Mouse (Mus musculus) MEL (cell line): Measurements from ENCODE around the gene Grwd1.

Experiments used
- BHLHE40 ChIP-seq: IDR thresholded peaks from 2 replicates; pipeline ENCODE4 v1.6.1; 2012; ENCODE audit warnings: low read depth, mild to moderate bottlenecking, inconsistent platforms, low read length, improper control_type of control experiment, borderline replicate concordance
- CHD2 ChIP-seq: IDR thresholded peaks from 2 replicates; pipeline ENCODE4 v1.6.1; 2011; ENCODE audit warnings: low read length, improper control_type of control experiment
- CTCF ChIP-seq, 3 experiments: IDR thresholded peaks in 2 of 3; conservative IDR thresholded peaks in 1 of 3; 2 replicates each; pipeline ENCODE4 v1.5.1; 2011 to 2012; ENCODE audit warnings: low read length in 3 of 3, low read depth in 2 of 3, mild to moderate bottlenecking in 2 of 3, improper control_type of control experiment in 1 of 3, inconsistent platforms in 1 of 3, mixed read lengths in 1 of 3, moderate library complexity in 1 of 3; ENCODE audit not compliant: control insufficient read depth in 1 of 3, insufficient read depth in 1 of 3, poor library complexity in 1 of 3, severe bottlenecking in 1 of 3
- EP300 ChIP-seq, 2 experiments: IDR thresholded peaks; 2 replicates each; pipeline ENCODE4 v1.6.1; 2011; ENCODE audit warnings: improper control_type of control experiment in 2 of 2, low read length in 2 of 2, low read depth in 1 of 2, mild to moderate bottlenecking in 1 of 2
- MEF2A ChIP-seq: IDR thresholded peaks from 2 replicates; pipeline ENCODE4 v1.6.1; 2014; ENCODE audit warnings: low read depth, mild to moderate bottlenecking, inconsistent platforms, low read length, improper control_type of control experiment; ENCODE audit not compliant: poor library complexity, insufficient replicate concordance, severe bottlenecking; ENCODE audit errors: extremely low read depth
- MYC ChIP-seq: IDR thresholded peaks from 2 replicates; pipeline ENCODE4 v1.6.1; 2011; ENCODE audit warnings: low read depth, mild to moderate bottlenecking, low read length, improper control_type of control experiment, moderate library complexity
- POLR2A ChIP-seq, 2 experiments: IDR thresholded peaks; 2 replicates each; pipeline ENCODE4 v1.6.1; 2011 to 2012; ENCODE audit warnings: low read length in 2 of 2, mild to moderate bottlenecking in 2 of 2, control low read depth in 1 of 2, improper control_type of control experiment in 1 of 2, low read depth in 1 of 2, moderate library complexity in 1 of 2; ENCODE audit not compliant: control insufficient read depth in 1 of 2, insufficient read depth in 1 of 2, poor library complexity in 1 of 2
- RCOR1 ChIP-seq: IDR thresholded peaks from 2 replicates; pipeline ENCODE4 v1.6.1; 2012; ENCODE audit warnings: low read depth, mild to moderate bottlenecking, inconsistent platforms, low read length, improper control_type of control experiment
- TCF12 ChIP-seq: IDR thresholded peaks from 2 replicates; pipeline ENCODE4 v1.6.1; 2014; ENCODE audit warnings: low read depth, mild to moderate bottlenecking, inconsistent platforms, low read length, improper control_type of control experiment, moderate library complexity
- UBTF ChIP-seq: IDR thresholded peaks from 2 replicates; pipeline ENCODE4 v1.6.1; 2012; ENCODE audit warnings: low read depth, mild to moderate bottlenecking, inconsistent platforms, low read length, improper control_type of control experiment, moderate library complexity, borderline replicate concordance; ENCODE audit not compliant: insufficient read depth
- ZKSCAN1 ChIP-seq: IDR thresholded peaks from 2 replicates; pipeline ENCODE4 v1.6.1; 2012; ENCODE audit warnings: low read depth, mild to moderate bottlenecking, inconsistent platforms, low read length, improper control_type of control experiment, moderate library complexity
- ZNF384 ChIP-seq: IDR thresholded peaks from 2 replicates; pipeline ENCODE4 v1.6.1; 2012; ENCODE audit warnings: low read depth, mild to moderate bottlenecking, inconsistent platforms, low read length, improper control_type of control experiment

DNA sequence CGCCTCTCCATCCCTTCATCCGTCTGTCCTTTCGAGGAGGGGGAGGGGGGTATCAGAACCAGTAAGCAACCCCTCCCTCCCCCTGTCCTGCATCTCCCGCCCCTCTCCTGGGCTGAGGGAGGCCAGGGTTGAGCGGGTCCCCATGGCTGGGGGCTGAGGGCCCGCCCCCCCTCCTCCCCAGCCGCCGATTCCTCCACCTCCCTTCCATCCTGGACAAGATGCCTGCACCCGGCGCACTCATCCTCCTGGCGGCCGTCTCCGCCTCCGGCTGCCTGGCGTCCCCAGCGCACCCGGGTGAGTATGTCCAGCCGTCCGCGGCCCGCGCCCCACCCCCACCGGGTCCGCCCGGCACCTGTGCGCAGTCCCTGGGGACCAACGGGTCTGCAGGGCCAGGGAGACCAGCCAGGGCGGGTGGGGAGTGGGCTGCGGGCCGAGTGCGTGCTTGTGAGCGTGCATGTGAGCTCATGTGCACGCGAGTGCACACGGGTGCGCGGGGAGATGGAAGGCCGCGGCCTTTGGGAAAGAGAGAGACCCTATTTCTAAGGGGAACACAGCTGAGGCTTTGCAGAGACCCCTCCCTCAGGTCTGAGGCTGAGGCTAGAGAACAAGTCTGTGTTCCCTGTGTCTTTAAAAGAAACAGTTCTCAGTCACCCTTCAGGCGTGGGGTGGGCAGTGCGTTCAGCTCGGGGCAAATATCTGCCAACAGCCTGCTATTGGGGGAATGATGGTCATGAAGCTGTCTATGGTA, 45.2 kb downstream of the Grwd1 start:
- no peak for TF ChIP-seq CTCF (IDR thresholded peaks at IDR 0.05 in 2 of 3, conservative IDR thresholded peaks at IDR 0.05 in 1 of 3; ENCODE audit: control insufficient read depth in 1 of 3, insufficient read depth in 1 of 3, low read depth in 2 of 3, low read length in 3 of 3, poor library complexity in 1 of 3, severe bottlenecking in 1 of 3)
- TF ChIP-seq POLR2A (IDR thresholded peaks at IDR 0.05; ENCODE audit: control insufficient read depth in 1 of 2, insufficient read depth in 1 of 2, low read depth in 1 of 2, low read length in 2 of 2, poor library complexity in 1 of 2), result no peak
- TF ChIP-seq CHD2, result no peak
- no peak for TF ChIP-seq TCF12
- no peak for TF ChIP-seq MYC
- TF ChIP-seq RCOR1, result no peak
- no peak for TF ChIP-seq ZKSCAN1
- no peak for TF ChIP-seq ZNF384
- no peak for TF ChIP-seq MEF2A
- TF ChIP-seq EP300 (IDR thresholded peaks at IDR 0.05; ENCODE audit: low read depth in 1 of 2, low read length in 2 of 2), result no peak
- TF ChIP-seq UBTF, result no peak
- TF ChIP-seq BHLHE40, result no peak
